Mouse (Mus musculus) megakaryocyte, embryonic 14.5 days (primary cell): ENCODE data around the gene Tmem150c.

Experiments
- FLI1 ChIP-seq: IDR thresholded peaks from 2 replicates; pipeline ENCODE4 v1.6.1; 2012; ENCODE audit warnings: low read length, inconsistent platforms, mixed read lengths
- GATA1 ChIP-seq: IDR thresholded peaks from 3 replicates; pipeline ENCODE4 v1.6.1; 2012; ENCODE audit warnings: mixed read lengths, low read length, inconsistent platforms, borderline replicate concordance

DNA sequence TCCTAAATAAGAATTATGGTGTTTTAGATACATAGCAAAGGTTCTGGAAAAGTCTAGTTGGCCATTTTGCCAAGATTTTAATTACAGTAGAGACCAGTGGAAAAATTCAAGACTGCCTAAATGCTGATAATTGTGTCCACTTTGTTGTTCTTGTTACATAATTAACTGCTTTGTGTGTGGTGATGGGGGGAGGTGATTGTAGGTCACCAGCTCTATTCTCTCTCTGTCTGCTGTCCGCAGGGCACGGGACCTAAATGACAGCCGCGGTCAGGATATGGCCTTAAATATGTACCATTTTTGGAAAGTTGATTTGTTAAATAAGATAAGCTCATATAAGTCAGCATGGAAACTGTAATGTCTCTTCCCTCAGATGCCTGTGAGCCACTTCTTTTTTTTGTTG is 118.3 kb downstream of the Tmem150c start:
- TF ChIP-seq GATA1 (no peak), FLI1 (no peak)
